Mouse (Mus musculus): Measurements from ENCODE around the gene Il21r. TPM values are rescaled to one million over a fixed set of nuclear protein-coding genes. Genes with fewer than 3 reads are reported as not detected.

The Il21r gene
- polyA plus RNA-seq, 1 experiment, result not detected

DNA sequence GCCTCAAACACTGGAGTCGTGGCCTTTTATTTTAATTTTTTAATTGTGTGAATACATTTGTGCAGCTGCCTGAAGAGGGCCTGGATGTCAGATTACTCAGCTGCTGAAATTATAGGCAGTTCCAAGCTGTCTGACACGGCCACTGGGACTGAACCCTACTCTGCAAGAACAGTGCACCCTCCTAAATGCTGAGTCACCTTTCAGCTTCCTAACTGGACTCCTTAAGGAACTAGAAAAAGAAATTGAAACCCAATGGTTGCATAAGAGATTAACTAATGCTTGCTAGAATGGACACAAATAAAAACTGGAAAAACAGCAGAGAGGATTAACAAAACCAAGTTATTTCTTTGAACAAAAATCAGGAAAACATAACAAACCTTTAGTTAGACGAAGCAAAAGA, 6.8 kb upstream of the Il21r start:
- Histone ChIP-seq H3K4me3 (ENCODE audit: insufficient read depth, low read depth, low read length) (no peak overlapping the region), H3K4me1 (ENCODE audit: control insufficient read depth, insufficient read depth, low read length) (no peaks in the 10 kb centered on the region), H3K27ac (ENCODE audit: insufficient read depth, low read depth, low read length) (no peak overlapping the region)
- 46% methylated on average over 3 of the region's 3 CpGs for WGBS
- TF ChIP-seq CTCF (IDR thresholded peaks at IDR 0.05; ENCODE audit: insufficient read depth, low read depth, low read length) (no peak), POLR2A (IDR thresholded peaks at IDR 0.05; ENCODE audit: insufficient read depth, low read depth, low read length) (no peak)

DNA sequence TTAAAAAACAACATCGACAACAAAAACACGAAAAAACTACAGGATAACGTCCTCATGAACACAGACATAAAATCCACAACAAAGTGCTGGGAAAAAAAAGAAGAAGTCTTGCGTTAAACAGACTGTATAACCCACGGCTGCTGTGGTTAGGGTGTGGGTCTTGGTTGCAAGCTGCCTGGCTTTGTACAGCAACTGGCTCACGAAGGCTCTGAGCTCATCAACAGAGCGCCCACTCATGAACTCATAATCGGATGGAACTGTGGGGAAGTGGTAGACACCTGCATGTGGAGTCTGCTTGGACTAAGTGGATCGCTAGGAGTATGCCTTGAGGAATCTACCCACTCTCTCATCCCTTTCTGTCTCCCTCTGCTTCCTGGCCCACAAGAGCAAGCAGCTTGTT, 6.1 kb upstream of the Il21r start:
- no peak for TF ChIP-seq CTCF (IDR thresholded peaks at IDR 0.05; ENCODE audit: insufficient read depth, low read depth, low read length)
- TF ChIP-seq POLR2A (IDR thresholded peaks at IDR 0.05; ENCODE audit: insufficient read depth, low read depth, low read length), result no peak
- 79% methylated on average over 9 of the region's 9 CpGs for WGBS
- no peak overlapping the region for H3K4me3 ChIP-seq (ENCODE audit: insufficient read depth, low read depth, low read length)
- H3K4me1 ChIP-seq (ENCODE audit: control insufficient read depth, insufficient read depth, low read length), result no peaks in the 10 kb centered on the region
- no peak overlapping the region for H3K27ac ChIP-seq (ENCODE audit: insufficient read depth, low read depth, low read length)

DNA sequence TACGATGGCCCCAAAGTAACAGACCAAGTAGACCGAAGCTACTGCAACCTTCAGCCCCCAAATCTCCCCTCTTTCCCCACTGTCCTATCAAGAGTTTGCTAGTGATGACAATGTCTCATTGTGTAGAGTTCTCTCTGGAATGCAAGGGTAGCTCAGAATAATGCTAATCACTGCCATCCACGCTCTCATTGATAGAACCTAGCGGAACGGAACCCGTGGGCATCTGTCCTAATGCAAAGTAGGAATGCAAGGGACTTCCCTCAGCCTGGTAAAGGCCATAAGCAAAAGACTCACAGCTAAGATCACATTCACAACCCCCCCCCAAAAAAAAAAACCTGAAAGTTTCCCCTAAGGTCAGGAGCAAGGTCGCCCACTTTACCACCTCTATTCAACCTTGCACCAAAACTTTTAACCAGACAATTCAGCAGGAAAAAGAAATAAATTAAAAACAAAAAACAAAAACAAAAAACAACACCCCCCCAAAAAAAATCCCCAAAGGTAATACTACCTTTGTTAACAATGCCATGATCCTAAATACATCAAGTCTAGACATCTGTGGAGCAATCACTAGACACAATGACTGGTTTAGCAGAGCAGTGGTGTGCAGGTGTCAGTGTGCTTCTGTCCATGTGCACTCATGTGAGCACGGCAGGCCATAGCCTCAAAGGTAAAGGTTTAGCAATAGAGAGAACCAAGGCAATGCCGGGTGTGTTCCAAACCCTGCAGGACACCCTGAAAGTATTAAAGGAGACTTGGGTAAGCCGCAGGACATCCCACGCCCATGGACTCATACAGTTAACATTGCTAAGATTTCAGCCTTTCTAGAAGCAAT, 5.5 kb upstream of the Il21r start:
- Histone ChIP-seq H3K27ac (ENCODE audit: insufficient read depth, low read depth, low read length) (no peak overlapping the region), H3K4me3 (ENCODE audit: insufficient read depth, low read depth, low read length) (no peak overlapping the region), H3K4me1 (ENCODE audit: control insufficient read depth, insufficient read depth, low read length) (no peaks in the 10 kb centered on the region)
- TF ChIP-seq CTCF (IDR thresholded peaks at IDR 0.05; ENCODE audit: insufficient read depth, low read depth, low read length) (no peak), POLR2A (IDR thresholded peaks at IDR 0.05; ENCODE audit: insufficient read depth, low read depth, low read length) (no peak)
- 86% methylated on average over 11 of the region's 11 CpGs for WGBS

DNA sequence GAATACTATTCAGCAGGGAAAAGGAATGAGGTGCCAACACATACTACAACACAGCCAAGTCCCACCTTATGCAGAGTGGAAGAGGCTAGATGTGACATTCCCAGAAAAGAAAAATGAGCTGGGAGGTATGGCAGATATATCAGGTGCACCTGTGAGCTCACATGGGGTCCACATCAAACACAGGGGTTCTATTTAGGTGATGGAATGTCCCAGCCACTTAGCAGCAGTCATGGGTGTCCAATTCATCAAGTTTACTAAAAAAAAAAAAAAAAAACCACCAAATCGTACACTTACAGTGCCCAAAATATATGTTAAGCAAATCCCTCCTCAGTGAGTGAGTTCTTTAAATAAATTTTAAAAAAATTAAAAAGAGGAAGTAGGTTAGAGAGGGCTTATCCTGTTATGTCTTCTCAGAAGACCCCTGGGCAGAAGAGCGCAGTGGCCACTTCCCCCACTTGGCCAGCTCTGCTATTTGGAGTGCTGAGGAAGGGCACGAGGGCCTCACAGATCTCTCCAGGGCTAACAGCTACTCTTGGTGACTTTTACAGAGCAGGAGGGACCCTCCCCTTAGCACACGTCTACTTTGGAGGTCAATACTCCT, 3.8 kb upstream of the Il21r start:
- no peak for TF ChIP-seq POLR2A (IDR thresholded peaks at IDR 0.05; ENCODE audit: insufficient read depth, low read depth, low read length)
- no peak for TF ChIP-seq CTCF (IDR thresholded peaks at IDR 0.05; ENCODE audit: insufficient read depth, low read depth, low read length)
- 73% methylated on average over 4 of the region's 4 CpGs for WGBS
- H3K27ac ChIP-seq (ENCODE audit: insufficient read depth, low read depth, low read length), result no peak overlapping the region

DNA sequence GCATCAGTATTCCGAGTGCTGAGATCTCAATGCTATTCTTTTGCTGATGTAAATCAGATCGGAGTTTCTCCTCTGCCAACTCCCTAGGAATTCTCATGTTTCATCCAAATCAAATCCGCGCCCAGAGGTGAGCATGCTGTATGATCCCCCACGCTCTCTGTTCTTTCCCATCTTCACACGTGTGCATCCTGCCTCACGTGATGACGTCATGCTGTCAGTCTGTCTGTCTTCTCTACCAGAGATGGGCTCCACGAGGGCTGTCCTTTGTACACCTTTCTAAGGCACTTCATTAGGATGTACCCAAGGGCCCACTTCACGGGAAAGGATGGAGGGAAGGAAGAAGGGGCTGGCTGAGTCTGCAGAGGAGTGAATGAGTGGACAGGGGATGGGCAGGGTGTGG, 3.1 kb upstream of the Il21r start:
- H3K27ac ChIP-seq (ENCODE audit: insufficient read depth, low read depth, low read length), result no peak overlapping the region
- TF ChIP-seq POLR2A (IDR thresholded peaks at IDR 0.05; ENCODE audit: insufficient read depth, low read depth, low read length), result no peak
- TF ChIP-seq CTCF (IDR thresholded peaks at IDR 0.05; ENCODE audit: insufficient read depth, low read depth, low read length), result no peak
- no peaks in the 10 kb centered on the region for H3K4me1 ChIP-seq (ENCODE audit: control insufficient read depth, insufficient read depth, low read length)
- 79% methylated on average over 10 of the region's 10 CpGs for WGBS
- H3K4me3 ChIP-seq (ENCODE audit: insufficient read depth, low read depth, low read length), result no peak overlapping the region

More for the DNA sequence above, 3.8 kb upstream of the Il21r start:
- no peak overlapping the region for H3K4me3 ChIP-seq (ENCODE audit: insufficient read depth, low read depth, low read length)
- H3K4me1 ChIP-seq (ENCODE audit: control insufficient read depth, insufficient read depth, low read length), result no peaks in the 10 kb centered on the region

DNA sequence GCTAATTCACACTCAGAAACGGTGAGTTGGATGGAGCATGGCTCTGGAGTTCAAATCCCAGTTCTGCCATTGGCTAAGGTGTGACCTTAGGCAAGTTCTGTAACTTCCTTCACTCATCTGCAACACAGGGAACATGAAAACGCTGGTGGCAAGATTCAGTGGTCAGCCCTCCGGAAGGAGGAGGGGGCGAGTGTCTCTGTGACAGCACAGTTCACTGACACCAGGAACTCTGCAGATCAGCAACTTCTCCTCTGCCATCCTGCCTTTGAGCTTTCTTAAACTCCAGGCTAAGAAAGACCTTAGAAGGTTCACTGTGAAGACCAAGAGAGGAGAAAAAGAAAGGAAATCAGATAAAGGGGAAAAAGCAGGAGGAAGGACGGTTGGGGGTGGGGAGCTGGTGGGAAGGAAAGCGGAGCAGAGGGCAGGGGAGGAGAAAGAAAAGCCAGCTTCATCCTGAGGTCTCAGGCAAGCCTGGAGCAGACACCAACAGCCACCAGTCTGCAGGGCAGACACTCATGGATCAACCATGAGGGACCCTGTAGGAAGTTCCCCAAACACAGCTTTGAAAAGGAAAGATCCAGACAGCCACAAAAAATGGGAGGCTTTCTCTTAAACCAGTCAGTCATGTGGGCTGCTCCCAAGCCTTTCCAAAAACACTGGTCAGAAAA, 2.5 kb upstream of the Il21r start:
- no peak for TF ChIP-seq CTCF (IDR thresholded peaks at IDR 0.05; ENCODE audit: insufficient read depth, low read depth, low read length)
- no peak for TF ChIP-seq POLR2A (IDR thresholded peaks at IDR 0.05; ENCODE audit: insufficient read depth, low read depth, low read length)

DNA sequence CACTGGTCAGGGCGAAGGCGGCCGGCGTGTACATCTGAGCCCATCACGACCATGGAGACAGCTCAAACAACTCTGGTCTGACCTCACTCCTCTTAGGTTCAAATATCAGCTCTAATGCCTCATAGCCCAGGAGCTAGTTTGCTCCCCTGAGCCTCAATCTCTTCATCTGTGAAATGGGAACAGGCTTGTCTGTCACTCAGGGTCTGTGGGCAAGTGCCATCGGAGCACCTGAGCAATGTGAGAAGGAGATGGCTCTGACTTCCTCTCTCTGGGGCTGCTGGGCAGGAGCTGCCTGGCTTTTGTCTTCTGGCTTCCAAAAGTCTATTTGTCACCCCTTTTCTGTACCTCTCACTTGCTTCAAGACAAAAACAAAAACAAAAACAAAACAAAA, 2.0 kb upstream of the Il21r start:
- TF ChIP-seq CTCF (IDR thresholded peaks at IDR 0.05; ENCODE audit: insufficient read depth, low read depth, low read length) (no peak), POLR2A (IDR thresholded peaks at IDR 0.05; ENCODE audit: insufficient read depth, low read depth, low read length) (no peak)
- 89% methylated on average over 6 of the region's 6 CpGs for WGBS
- H3K4me3 ChIP-seq (ENCODE audit: insufficient read depth, low read depth, low read length), result no peak overlapping the region
- no peaks in the 10 kb centered on the region for H3K4me1 ChIP-seq (ENCODE audit: control insufficient read depth, insufficient read depth, low read length)
- no peak overlapping the region for H3K27ac ChIP-seq (ENCODE audit: insufficient read depth, low read depth, low read length)

More for the DNA sequence above, 2.5 kb upstream of the Il21r start:
- Histone ChIP-seq H3K27ac (ENCODE audit: insufficient read depth, low read depth, low read length) (no peak overlapping the region), H3K4me3 (ENCODE audit: insufficient read depth, low read depth, low read length) (no peak overlapping the region), H3K4me1 (ENCODE audit: control insufficient read depth, insufficient read depth, low read length) (no peaks in the 10 kb centered on the region)
- 55% methylated on average over 6 of the region's 6 CpGs for WGBS

DNA sequence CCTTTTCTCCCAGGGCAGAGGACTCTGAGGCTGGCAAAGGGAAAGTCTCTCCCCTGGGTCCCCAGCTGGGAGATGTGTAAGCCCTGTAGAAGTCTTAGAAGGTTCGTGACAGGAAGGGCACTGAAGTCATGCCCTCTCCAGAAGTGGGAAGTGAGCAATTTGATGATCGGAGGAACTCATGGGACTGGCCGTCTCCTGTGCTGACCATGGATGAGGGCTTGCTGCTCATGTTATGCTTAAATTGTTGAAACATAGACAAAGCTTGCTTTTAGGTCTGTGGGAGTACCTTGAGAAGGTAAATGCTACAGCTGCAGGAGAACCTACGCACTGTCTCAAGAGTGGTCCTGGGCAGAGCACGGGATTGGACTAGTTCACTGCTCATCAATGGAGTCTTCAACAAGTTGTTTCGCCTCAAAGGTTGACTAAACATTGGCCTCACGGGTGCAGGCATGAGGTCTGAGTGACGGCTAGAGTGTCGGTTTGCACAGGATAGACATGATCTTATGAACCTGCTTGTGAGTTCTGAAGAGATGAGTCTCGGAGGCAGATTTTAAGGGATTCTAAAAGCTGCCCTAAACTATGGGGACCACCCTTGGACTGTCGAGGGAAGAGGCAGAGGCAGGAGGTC, 1.3 kb upstream of the Il21r start:
- WGBS, result 74% methylated on average over 11 of the region's 11 CpGs
- Histone ChIP-seq H3K4me3 (ENCODE audit: insufficient read depth, low read depth, low read length) (no peak overlapping the region), H3K27ac (ENCODE audit: insufficient read depth, low read depth, low read length) (no peak overlapping the region), H3K4me1 (ENCODE audit: control insufficient read depth, insufficient read depth, low read length) (no peaks in the 10 kb centered on the region)
- TF ChIP-seq POLR2A (IDR thresholded peaks at IDR 0.05; ENCODE audit: insufficient read depth, low read depth, low read length), result no peak
